Mouse (Mus musculus): Measurements from ENCODE around the gene Tars.

Gene Tars

DNA sequence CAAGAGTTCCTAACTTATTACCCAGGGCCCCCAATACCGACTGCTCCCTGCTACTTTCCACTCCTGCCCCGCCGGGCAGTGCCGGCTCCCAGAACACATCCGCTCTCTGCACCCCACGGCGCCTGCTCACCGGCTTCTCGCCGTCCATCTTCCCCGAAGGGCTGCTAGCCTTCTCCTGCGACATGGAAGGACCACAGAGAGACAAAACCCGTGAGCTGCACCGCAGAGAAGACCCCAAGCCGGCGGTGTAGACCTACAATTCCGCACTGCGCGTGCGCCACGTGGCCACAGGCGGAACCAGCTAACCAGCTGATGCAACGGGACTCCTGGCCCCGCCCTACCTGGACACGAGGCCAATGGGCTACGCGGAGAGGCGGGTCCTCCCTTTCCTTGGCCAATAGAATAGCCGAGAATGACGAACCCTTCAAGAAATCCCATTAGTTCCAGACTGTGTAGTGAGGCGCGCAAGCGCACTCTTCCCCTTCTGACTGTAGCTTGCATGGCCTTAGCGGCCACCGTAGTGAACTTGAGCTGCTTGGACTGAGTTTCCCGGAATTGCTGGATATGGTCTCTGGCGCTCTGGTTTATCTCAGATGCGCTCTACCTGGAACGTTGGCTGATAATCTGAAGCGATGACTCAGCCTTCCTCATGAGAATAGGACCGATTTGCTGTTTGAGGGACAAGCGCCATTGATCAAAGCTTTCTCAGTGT is at the start of gene Tars:
Gene Tars, minus strand, starts transcription at position 310 of the 712 bp plus-strand sequence.
- peak; percentile 95 for DNase-seq (ENCODE audit: low spot score)

GRCm38 (mm10) chr15:11437361-11437760 is 37.9 kb upstream of the Tars start:
- DNase-seq (ENCODE audit: low spot score), result no peak

DNA sequence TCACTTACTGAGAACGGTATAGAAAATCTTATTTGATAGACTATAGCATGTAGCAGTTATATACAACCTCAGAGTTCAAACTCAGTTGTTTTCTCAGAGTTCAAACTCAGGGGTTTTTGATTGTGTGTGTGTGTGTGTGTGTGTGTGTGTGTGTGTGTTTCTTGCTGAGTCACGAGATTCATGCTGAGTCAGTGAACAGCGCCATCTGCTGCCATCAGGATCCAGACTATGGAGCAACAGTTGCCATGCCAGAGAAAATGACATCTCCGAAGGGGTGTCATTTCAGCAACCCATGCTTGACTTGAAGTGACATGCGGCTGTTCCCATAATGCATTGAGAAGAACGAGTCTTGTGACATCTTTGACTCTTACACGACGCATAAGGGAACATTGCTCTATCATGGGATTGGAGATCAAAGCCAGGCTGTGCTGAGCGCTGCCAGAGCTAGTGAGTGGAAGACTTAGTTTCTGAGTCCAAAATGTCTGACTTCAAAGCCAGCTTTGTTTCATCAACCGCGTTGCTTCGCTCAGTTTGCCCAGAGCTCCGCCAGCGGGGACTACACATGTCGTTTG is 37.3 kb upstream of the Tars start:
- no peak for DNase-seq (ENCODE audit: low spot score)

DNA sequence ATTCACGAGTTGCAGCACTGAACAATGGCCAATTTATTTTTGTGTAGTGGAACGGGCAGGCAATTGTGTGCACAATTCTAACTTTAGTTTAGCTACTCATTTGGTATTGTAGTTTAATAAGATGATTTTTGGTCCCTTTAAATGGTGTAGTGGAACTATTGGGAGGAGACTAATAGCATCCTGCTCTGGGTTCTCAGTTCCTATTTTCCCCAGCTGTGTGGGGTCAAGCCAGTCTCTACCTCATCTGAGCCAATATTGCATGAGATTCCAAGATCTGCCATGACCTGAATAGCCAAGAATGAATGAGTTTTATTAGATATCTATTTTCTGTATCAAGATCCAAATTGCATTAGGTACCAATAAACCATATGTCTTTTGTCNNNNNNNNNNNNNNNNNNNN is 27.4 kb upstream of the Tars start:
- DNase-seq (ENCODE audit: low spot score), result no peak

- no peak for DNase-seq (ENCODE audit: low spot score)
These were observed 14.0 kb upstream of the Tars start for GRCm38 (mm10) chr15:11413484-11413883.

- DNase-seq (ENCODE audit: low spot score), result no peak
These were observed 13.1 kb upstream of the Tars start for GRCm38 (mm10) chr15:11412542-11412941.

DNA sequence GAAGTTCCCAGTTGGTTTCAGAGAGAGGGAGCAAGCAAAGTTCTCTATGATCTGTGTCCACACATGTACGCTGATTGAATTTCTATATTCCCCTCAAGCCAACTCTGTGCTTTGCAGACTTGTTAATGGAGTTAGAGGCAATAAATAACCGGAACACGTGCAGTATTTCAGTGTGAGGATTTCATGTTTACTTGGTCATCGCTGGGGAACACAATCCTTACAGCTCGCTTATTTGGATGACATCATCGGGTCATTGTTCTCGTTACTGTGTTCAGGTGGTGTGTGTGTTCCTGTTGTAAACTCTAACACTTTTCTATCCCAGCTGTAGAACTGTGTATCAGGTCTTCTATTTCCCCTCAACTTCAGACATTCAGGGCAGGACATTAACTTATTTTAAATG is 12.4 kb upstream of the Tars start:
- DNase-seq (ENCODE audit: low spot score), result no peak

DNA sequence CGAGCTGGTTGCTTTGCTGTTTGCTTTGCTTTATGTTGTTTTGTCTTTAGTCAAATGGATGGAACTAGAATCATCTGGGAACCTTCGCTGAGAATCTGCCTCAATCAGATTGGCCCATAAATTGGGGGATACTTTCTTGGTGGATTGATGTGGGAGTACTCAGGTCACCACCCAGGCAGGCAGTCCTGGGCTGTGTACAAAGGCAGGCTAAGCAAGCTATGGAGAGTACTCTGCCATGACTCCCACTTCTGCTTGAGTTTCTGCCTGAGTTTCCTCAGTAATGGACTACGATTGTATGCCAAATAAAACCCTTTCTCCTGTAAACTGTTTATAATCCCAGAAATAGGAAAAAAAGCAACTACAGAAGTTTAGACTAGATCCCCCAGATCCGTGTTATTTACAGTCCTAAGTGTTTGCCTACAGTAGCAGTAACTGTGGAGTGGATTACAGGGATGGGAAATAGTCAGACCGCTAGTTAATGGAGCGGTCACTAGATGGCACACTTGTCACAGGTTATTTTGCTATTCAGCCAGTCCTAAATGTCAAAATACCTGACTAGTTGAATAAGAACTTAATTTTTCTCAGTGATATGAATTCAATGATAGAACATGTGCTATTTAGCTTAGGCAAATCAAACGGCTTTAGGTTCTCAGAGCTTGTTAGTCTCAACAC is 8.8 kb upstream of the Tars start:
- DNase-seq (ENCODE audit: low spot score), result no peak

GRCm38 (mm10) chr15:11407381-11407780 is 7.9 kb upstream of the Tars start:
- DNase-seq (ENCODE audit: low spot score), result no peak

DNA sequence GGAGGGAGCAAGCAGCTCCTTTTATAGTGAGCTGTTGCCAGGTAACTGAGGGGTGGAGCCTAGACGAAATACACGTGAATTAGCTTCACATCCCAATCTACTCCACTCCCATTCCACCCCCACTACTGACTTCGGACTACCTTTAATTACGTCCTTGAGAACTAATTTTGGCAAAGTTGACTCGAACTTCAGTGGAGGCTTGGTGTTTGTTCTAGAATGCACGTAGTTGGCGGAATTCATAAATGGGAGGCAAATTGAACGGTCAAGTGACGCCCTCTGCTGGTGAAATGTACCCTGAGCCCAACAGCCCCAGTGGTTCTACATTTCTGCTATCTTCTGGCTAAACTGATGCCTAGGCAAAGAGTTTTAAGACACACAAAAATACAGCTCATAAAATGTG is 7.3 kb upstream of the Tars start:
- no peak for DNase-seq (ENCODE audit: low spot score)

- DNase-seq (ENCODE audit: low spot score), result no peak
These were observed 652 bp downstream of the Tars start for GRCm38 (mm10) chr15:11398676-11399350.

DNA sequence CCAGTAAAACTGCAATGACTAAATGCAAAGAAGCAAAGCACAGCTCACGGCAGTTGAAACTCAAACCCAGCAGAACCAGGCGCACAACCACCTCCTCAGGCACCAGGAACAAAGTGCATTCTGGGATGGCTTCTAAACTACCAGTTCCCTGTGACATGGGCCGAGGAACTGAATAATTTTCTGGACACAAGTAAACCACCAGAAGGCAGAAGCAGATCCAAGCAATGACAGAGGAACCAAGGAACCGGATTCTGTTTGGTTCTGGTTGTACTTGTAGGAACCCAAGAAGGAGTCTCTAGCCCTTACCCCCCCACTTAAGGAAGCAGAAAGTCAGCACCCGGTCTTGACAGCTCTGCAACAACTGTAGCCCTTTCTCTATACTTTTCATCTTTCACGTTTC is 3.0 kb downstream of the Tars start:
- no peak for DNase-seq (ENCODE audit: low spot score)

DNA sequence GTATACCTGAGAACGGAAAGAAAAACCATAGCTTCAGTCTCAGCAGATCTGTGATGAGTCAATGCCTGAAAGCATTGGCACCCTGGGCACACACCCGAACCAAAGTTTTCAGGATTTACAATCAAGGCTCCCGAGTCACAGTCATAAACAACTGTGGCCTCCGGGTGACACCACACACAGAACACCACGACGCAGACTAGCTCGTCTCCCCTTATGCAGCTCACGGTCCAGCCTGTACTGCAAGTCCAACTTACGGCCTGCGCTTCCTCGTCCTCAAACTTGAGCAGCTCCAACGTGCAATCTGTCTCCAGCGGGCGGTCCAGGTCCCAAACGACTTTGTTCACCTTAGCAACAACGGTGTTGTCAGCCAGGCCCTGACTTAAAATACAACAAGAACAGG is 6.6 kb downstream of the Tars start:
- DNase-seq (ENCODE audit: low spot score), result no peak

GRCm38 (mm10) chr15:11383796-11384195 is 15.7 kb downstream of the Tars start:
- DNase-seq (ENCODE audit: low spot score), result no peak

GRCm38 (mm10) chr15:11382585-11382984 is 16.9 kb downstream of the Tars start:
- no peak for DNase-seq (ENCODE audit: low spot score)

GRCm38 (mm10) chr15:11380616-11381015 is 18.8 kb downstream of the Tars start:
- no peak for DNase-seq (ENCODE audit: low spot score)

- DNase-seq (ENCODE audit: low spot score), result no peak
These were observed 19.4 kb downstream of the Tars start for GRCm38 (mm10) chr15:11380087-11380530.

- no peak for DNase-seq (ENCODE audit: low spot score)
These were observed 19.9 kb downstream of the Tars start for GRCm38 (mm10) chr15:11379431-11380086.

GRCm38 (mm10) chr15:11370477-11371085 is 28.9 kb downstream of the Tars start:
- DNase-seq (ENCODE audit: low spot score), result no peak

DNA sequence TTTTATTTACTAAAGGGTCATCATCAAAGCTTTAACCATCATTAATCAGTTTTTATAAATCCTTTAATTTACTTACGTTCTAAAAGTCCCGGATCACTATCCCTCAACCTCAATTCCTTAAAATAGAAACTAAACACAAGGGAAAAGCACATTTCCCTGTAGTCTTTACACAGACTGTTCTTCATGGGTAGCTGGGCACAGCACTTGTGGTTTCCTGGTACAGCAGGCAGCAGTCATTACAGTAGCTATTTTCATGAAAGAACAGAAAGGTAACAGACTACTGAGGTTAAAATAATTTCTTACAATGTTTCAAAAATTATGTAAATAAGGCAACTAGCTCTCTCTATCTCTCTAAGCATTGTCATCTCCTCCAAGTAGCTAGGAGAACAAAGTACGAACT is 29.9 kb downstream of the Tars start:
- no peak for DNase-seq (ENCODE audit: low spot score)

- DNase-seq (ENCODE audit: low spot score), result no peak
These were observed 34.7 kb downstream of the Tars start for GRCm38 (mm10) chr15:11364795-11365194.

DNA sequence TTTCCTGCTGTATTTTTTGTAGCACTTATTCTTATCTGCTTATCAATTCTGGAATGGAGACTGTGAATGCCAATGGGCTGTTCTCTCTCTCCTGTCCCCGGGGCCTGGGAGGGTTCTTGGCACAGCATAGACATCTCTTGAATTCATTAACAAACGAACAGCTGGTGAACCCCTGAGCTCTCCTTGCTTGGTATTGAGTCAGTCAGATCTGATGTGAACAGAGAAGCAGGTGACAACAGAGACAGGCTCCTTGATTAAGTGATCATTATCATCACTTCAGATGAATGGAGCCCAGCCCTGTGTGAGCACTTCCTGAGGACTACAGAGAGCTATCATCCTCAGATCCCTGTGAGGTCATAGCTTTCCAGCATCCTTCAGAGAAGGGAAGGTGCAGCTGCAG is 35.4 kb downstream of the Tars start:
- DNase-seq (ENCODE audit: low spot score), result no peak

Data from spleen, adult 12 weeks (tissue).